Mouse (Mus musculus): ENCODE data around the gene Nudc.

DNA sequence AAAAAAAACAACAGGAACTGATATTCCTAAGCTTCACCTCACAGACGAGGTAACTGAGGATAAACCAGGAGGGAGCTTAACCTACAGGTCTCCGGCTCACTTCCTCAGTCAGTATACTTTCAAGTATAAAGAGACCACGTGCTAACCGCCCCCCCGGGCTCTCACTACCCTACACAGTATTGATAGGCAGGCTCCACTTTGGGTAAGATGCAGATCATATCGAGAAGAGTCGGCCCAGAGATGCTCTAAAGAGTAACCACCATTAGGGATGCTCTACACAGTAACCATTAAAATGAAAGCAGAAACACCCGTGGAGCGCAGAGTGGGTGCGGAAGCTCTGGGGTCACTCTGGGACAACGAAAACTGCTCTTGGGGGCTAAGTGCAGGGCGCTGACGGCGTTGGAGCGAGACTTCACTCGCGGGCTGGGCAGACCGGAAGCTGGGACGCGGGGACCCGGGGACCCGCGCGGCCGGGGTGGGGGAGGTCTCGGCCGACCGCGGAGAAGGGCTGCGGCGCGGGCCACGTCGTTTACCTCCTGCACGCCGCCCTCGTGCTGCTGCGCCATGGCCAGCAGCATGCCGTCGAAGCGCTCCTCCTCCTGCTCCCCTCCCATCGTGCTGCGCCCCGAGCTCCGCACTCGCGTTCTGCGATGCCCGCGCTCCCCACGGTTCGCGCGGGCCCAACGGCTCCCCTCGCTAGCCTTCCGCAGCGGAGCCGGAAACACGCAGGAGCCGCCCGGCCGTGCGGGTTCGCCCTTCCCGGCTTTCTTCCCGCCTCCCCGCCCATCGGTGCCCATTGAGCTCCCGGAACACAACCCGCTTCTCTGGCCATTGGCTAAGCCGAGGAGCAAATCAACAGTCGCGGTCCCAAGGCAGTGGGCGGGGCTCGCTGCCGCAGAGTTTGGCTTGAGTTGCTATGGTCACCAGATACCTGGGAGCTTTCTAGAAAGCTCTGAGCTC lies at the start of gene Nudc:
- no peak for TF ChIP-seq EP300 (optimal IDR thresholded peaks at IDR 0.05)
- no peak for TF ChIP-seq CTCF (IDR thresholded peaks at IDR 0.05; ENCODE audit: low read depth)

All from stomach, postnatal 0 days (tissue).